Mouse (Mus musculus) MEL (cell line): ENCODE data around the gene Ube2o. TPM values are rescaled to one million over a fixed set of nuclear protein-coding genes. Genes with fewer than 3 reads are reported as not detected.

Source experiments
- DNase-seq: peaks from one replicate; pipeline ENCODE4 v3.0.0; 2011; ENCODE audit warnings: low read depth, low spot score
- H3K27ac ChIP-seq: 2 replicates; pipeline ENCODE4 v1.5.1; 2012; ENCODE audit warnings: low read depth, mild to moderate bottlenecking, control low read depth, low read length, moderate library complexity; ENCODE audit not compliant: control insufficient read depth
- H3K27me3 ChIP-seq, 2 experiments: fragments of 150-350 bp in 1 of 2; sonication (generic) in 1 of 2; 2 replicates each; pipeline ENCODE4 v1.6.1; 2012; ENCODE audit warnings: low read length in 2 of 2, mild to moderate bottlenecking in 2 of 2, improper control_type of control experiment in 1 of 2, moderate library complexity in 1 of 2; ENCODE audit not compliant: insufficient read depth in 2 of 2, control insufficient read depth in 1 of 2
- H3K36me3 ChIP-seq, 2 experiments: 2 replicates each; pipeline ENCODE4 v1.6.1; 2012 to 2014; ENCODE audit warnings: low read length in 2 of 2, improper control_type of control experiment in 1 of 2, inconsistent platforms in 1 of 2, mild to moderate bottlenecking in 1 of 2; ENCODE audit not compliant: insufficient read depth in 2 of 2, control insufficient read depth in 1 of 2
- H3K4me1 ChIP-seq, 2 experiments: fragments of 150-350 bp in 1 of 2; sonication (generic) in 1 of 2; 2 replicates each; pipeline ENCODE4 v1.6.1; 2012; ENCODE audit warnings: low read length in 2 of 2, improper control_type of control experiment in 1 of 2, mild to moderate bottlenecking in 1 of 2; ENCODE audit not compliant: insufficient read depth in 2 of 2, control insufficient read depth in 1 of 2
- H3K4me3 ChIP-seq, 2 experiments: fragments of 150-350 bp in 1 of 2; sonication (generic) in 1 of 2; 2 replicates each; pipeline ENCODE4 v1.5.1; 2012; ENCODE audit warnings: low read depth in 2 of 2, low read length in 2 of 2, mild to moderate bottlenecking in 2 of 2, moderate library complexity in 2 of 2, control low read depth in 1 of 2, improper control_type of control experiment in 1 of 2; ENCODE audit not compliant: control insufficient read depth in 1 of 2, insufficient read depth in 1 of 2
- H3K79me2 ChIP-seq: 2 replicates; pipeline ENCODE4 v1.6.1; 2012; ENCODE audit warnings: mild to moderate bottlenecking, low read length, moderate library complexity; ENCODE audit not compliant: control insufficient read depth, poor library complexity, insufficient read depth
- H3K9ac ChIP-seq: 2 replicates; pipeline ENCODE4 v1.6.1; 2012; ENCODE audit warnings: low read depth, mild to moderate bottlenecking, control low read depth, low read length, moderate library complexity; ENCODE audit not compliant: control insufficient read depth, poor library complexity, severe bottlenecking
- H3K9me3 ChIP-seq: fragments of 150-350 bp; sonication (generic); replicated peaks from 2 replicates; pipeline ENCODE4 v1.6.1; 2012; ENCODE audit warnings: mild to moderate bottlenecking, low read length, improper control_type of control experiment, moderate library complexity; ENCODE audit not compliant: insufficient read depth
- BHLHE40 ChIP-seq: IDR thresholded peaks from 2 replicates; pipeline ENCODE4 v1.6.1; 2012; ENCODE audit warnings: low read depth, mild to moderate bottlenecking, inconsistent platforms, low read length, improper control_type of control experiment, borderline replicate concordance
- CHD1 ChIP-seq: IDR thresholded peaks from 2 replicates; pipeline ENCODE4 v1.6.1; 2012; ENCODE audit warnings: low read depth, mild to moderate bottlenecking, inconsistent platforms, low read length, improper control_type of control experiment
- CHD2 ChIP-seq: IDR thresholded peaks from 2 replicates; pipeline ENCODE4 v1.6.1; 2011; ENCODE audit warnings: low read length, improper control_type of control experiment
- CTCF ChIP-seq, 3 experiments: IDR thresholded peaks in 2 of 3; conservative IDR thresholded peaks in 1 of 3; 2 replicates each; pipeline ENCODE4 v1.5.1; 2011 to 2012; ENCODE audit warnings: low read length in 3 of 3, low read depth in 2 of 3, mild to moderate bottlenecking in 2 of 3, improper control_type of control experiment in 1 of 3, inconsistent platforms in 1 of 3, mixed read lengths in 1 of 3, moderate library complexity in 1 of 3; ENCODE audit not compliant: control insufficient read depth in 1 of 3, insufficient read depth in 1 of 3, poor library complexity in 1 of 3, severe bottlenecking in 1 of 3
- ETS1 ChIP-seq: IDR thresholded peaks from 2 replicates; pipeline ENCODE4 v1.6.1; 2012; ENCODE audit warnings: low read depth, mild to moderate bottlenecking, inconsistent platforms, low read length, improper control_type of control experiment, moderate library complexity
- GATA1 ChIP-seq: IDR thresholded peaks from 2 replicates; pipeline ENCODE4 v1.6.1; 2011; ENCODE audit warnings: low read depth, low read length, improper control_type of control experiment
- HCFC1 ChIP-seq: IDR thresholded peaks from 2 replicates; pipeline ENCODE4 v1.6.1; 2012; ENCODE audit warnings: low read depth, mild to moderate bottlenecking, inconsistent platforms, low read length, improper control_type of control experiment, moderate library complexity
- KAT2A ChIP-seq: conservative IDR thresholded peaks from 2 replicates; pipeline ENCODE4 v1.6.1; 2012; ENCODE audit warnings: low read depth, low read length, improper control_type of control experiment, inconsistent platforms
- MAX ChIP-seq: IDR thresholded peaks from 2 replicates; pipeline ENCODE4 v1.6.1; 2011; ENCODE audit warnings: low read length, improper control_type of control experiment
- MAZ ChIP-seq: IDR thresholded peaks from 2 replicates; pipeline ENCODE4 v1.6.1; 2012; ENCODE audit warnings: low read depth, mild to moderate bottlenecking, inconsistent platforms, low read length, improper control_type of control experiment
- MEF2A ChIP-seq: IDR thresholded peaks from 2 replicates; pipeline ENCODE4 v1.6.1; 2014; ENCODE audit warnings: low read depth, mild to moderate bottlenecking, inconsistent platforms, low read length, improper control_type of control experiment; ENCODE audit not compliant: poor library complexity, insufficient replicate concordance, severe bottlenecking; ENCODE audit errors: extremely low read depth
- MXI1 ChIP-seq: IDR thresholded peaks from 2 replicates; pipeline ENCODE4 v1.6.1; 2011; ENCODE audit warnings: mild to moderate bottlenecking, low read depth, low read length, improper control_type of control experiment
- MYB ChIP-seq: IDR thresholded peaks from 2 replicates; pipeline ENCODE4 v1.6.1; 2011; ENCODE audit warnings: mild to moderate bottlenecking, low read depth, low read length, improper control_type of control experiment
- MYC ChIP-seq: IDR thresholded peaks from 2 replicates; pipeline ENCODE4 v1.6.1; 2011; ENCODE audit warnings: low read depth, mild to moderate bottlenecking, low read length, improper control_type of control experiment, moderate library complexity
- NRF1 ChIP-seq: IDR thresholded peaks from 2 replicates; pipeline ENCODE4 v1.6.1; 2014; ENCODE audit warnings: low read depth, mild to moderate bottlenecking, inconsistent platforms, low read length, improper control_type of control experiment, moderate library complexity; ENCODE audit not compliant: poor library complexity, insufficient read depth, severe bottlenecking
- RAD21 ChIP-seq: IDR thresholded peaks from 2 replicates; pipeline ENCODE4 v1.6.1; 2011; ENCODE audit warnings: mild to moderate bottlenecking, low read depth, low read length, improper control_type of control experiment
- RCOR1 ChIP-seq: IDR thresholded peaks from 2 replicates; pipeline ENCODE4 v1.6.1; 2012; ENCODE audit warnings: low read depth, mild to moderate bottlenecking, inconsistent platforms, low read length, improper control_type of control experiment
- SMC3 ChIP-seq: IDR thresholded peaks from 2 replicates; pipeline ENCODE4 v1.6.1; 2011; ENCODE audit warnings: low read depth, low read length, improper control_type of control experiment
- TAL1 ChIP-seq: IDR thresholded peaks from 2 replicates; pipeline ENCODE4 v1.6.1; 2012; ENCODE audit warnings: mild to moderate bottlenecking, inconsistent platforms, low read length, moderate library complexity, mixed read lengths
- TCF12 ChIP-seq: IDR thresholded peaks from 2 replicates; pipeline ENCODE4 v1.6.1; 2014; ENCODE audit warnings: low read depth, mild to moderate bottlenecking, inconsistent platforms, low read length, improper control_type of control experiment, moderate library complexity
- USF1 ChIP-seq: IDR thresholded peaks from 2 replicates; pipeline ENCODE4 v1.6.1; 2014; ENCODE audit warnings: low read depth, mild to moderate bottlenecking, inconsistent platforms, low read length, improper control_type of control experiment, moderate library complexity
- ZKSCAN1 ChIP-seq: IDR thresholded peaks from 2 replicates; pipeline ENCODE4 v1.6.1; 2012; ENCODE audit warnings: low read depth, mild to moderate bottlenecking, inconsistent platforms, low read length, improper control_type of control experiment, moderate library complexity
- ZMIZ1 ChIP-seq: IDR thresholded peaks from 2 replicates; pipeline ENCODE4 v1.6.1; 2012; ENCODE audit warnings: low read depth, mild to moderate bottlenecking, inconsistent platforms, low read length, improper control_type of control experiment, moderate library complexity
- polyA plus RNA-seq, 2 experiments: library from polyadenylated mRNA; stranded (reverse) in 1 of 2; unstranded in 1 of 2; fragments of >175 nt in 1 of 2; fragments of >200 nt in 1 of 2; gene quantifications; 2 replicates each; pipeline versions ENCODE4 v1.2.1 to v1.2.4; 2012; ENCODE audit warnings: low replicate concordance in 2 of 2, low read depth in 1 of 2; ENCODE audit not compliant: insufficient read length in 2 of 2, insufficient read depth in 1 of 2, missing spikeins in 1 of 2
- total RNA-seq: library from RNA; depleted of rRNA; stranded (reverse); fragments of 300-350 nt; gene quantifications from 2 replicates; pipeline ENCODE4 v1.2.3, GENCODE M21; 2012

Gene Ube2o
- total and polyA plus RNA-seq, 3 experiments, result 22.9 to 42.8 TPM; not detected in 1

GRCm38 (mm10) chr11:116589020-116589531, 7.8 kb upstream of the Ube2o start:
- TF ChIP-seq TCF12 (peak; percentile 44; the same call in 1 of the 2 replicates), ETS1 (peak; percentile 79), GATA1 (peak; percentile 46), HCFC1 (no peak), USF1 (0 out of 2 replicates have a peak, but pooled peaks have one; percentile 20)
- no peaks in the 10 kb centered on the region for H3K9me3 ChIP-seq
- H3K4me3 ChIP-seq, result no peak overlapping the region; a peak in 1 of 4 replicates
- H3K4me1 ChIP-seq, result peaks cover 8 to 30% of the 10 kb centered on the region in 2 experiments; a peak in 3 of 4 replicates
- H3K27me3 ChIP-seq, result no peaks in the 10 kb centered on the region
- H3K79me2 ChIP-seq, result no peaks in the 10 kb centered on the region
- H3K27ac ChIP-seq, result no peak overlapping the region
- H3K36me3 ChIP-seq, result peaks cover 0 to 10% of the 10 kb centered on the region in 2 experiments; a peak in 2 of 4 replicates
- no peak overlapping the region for H3K9ac ChIP-seq
- no peak for DNase-seq

DNA sequence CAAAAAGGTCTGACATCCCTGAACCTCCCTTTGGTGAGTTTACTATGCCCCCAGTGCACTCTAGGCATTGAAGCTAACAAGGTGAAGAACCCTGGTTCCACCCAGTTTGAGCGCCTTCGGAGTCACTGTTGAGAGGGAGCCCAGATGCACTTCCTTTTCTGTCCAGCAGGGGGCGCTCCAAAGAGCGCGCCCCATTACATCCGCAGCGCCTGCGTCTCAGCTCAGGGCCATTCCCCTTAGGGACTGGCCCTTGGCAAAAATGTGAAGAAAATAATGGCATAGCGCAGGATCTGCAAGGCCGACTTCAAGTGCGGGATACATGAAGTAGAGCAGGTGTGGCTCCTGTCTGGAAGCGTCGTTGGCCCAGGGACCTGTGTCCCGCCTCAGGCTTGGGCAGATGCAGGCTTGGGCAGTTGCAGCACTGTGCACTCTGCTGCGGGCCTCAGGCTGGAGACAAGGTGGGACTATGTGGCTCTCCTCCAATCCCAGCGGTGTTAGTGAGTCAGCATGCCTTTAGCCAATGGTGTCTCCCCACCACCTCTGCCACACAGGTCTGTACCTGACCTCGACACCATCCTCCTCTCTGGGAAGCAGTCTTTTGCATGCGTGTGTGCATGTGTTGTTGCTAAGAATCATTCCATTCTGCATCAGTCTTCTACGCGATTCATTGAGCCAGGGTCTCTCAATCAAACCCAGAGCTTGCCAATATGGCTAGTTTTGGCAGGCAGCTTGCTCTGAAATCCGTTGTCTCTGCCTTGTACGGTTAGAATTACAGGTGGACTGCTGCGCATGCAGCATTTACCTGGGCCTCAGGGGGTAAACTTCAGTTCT, 5.8 kb upstream of the Ube2o start:
- no peaks in the 10 kb centered on the region for H3K79me2 ChIP-seq
- H3K4me1 ChIP-seq, result peaks cover 8 to 30% of the 10 kb centered on the region in 2 experiments; a peak in 3 of 4 replicates
- no peak overlapping the region for H3K4me3 ChIP-seq
- TF ChIP-seq SMC3 (peak; percentile 81), MYB (no peak), MXI1 (no peak), MEF2A (no peak), KAT2A (no peak), MAZ (no peak), CTCF (IDR thresholded peaks at IDR 0.05 in 2 of 3, conservative IDR thresholded peaks at IDR 0.05 in 1 of 3; ENCODE audit: control insufficient read depth in 1 of 3, insufficient read depth in 1 of 3, low read depth in 2 of 3, low read length in 3 of 3, poor library complexity in 1 of 3, severe bottlenecking in 1 of 3) (peak; percentile 95 to 100 (median 99)), ETS1 (no peak), USF1 (no peak), RCOR1 (no peak), RAD21 (peak; percentile 38), GATA1 (no peak), BHLHE40 (no peak), ZMIZ1 (no peak), MAX (no peak), CHD1 (no peak), NRF1 (peak; percentile 54), CHD2 (no peak), ZKSCAN1 (no peak), MYC (no peak), TAL1 (no peak)
- peak; percentile 79 for DNase-seq
- peaks cover 0 to 10% of the 10 kb centered on the region in 2 experiments; a peak in 2 of 4 replicates for H3K36me3 ChIP-seq
- H3K9ac ChIP-seq, result no peak overlapping the region
- H3K27me3 ChIP-seq, result no peaks in the 10 kb centered on the region
- H3K9me3 ChIP-seq, result no peaks in the 10 kb centered on the region
- H3K27ac ChIP-seq, result no peak overlapping the region
